Mouse (Mus musculus): ENCODE measurements at regions not wholly inside any gene's neighbourhood (a gene's known extent, or its start where the extent isn't known, plus 50 kb on each side); places are given as distances from the start of the nearest gene placed in this dataset.
A peak's percentile ranks its signal among the peaks of the same experiment; 100 is the strongest.

DNA sequence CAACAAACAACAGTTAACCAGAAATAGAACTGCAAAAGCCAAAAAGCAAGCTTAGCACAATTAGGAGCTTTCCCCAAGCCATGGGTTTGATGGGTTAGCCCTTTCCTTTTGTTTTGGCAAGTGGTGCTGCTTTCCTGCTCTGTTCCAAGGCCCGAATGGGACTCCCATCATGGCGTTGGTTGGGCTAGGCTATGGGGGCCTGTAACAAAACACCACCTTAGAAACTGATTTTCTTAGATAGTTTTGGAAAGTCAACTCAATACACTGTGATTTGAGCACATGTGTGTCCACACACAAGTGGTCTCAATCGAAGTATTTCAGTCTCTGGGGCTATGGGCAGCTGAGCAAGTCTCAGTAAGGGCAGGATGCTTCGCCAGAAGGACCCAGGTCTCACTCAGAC is 470.5 kb upstream of the Kif2a start:
- no peak for DNase-seq (ENCODE audit: extremely low read depth, low read depth)

DNA sequence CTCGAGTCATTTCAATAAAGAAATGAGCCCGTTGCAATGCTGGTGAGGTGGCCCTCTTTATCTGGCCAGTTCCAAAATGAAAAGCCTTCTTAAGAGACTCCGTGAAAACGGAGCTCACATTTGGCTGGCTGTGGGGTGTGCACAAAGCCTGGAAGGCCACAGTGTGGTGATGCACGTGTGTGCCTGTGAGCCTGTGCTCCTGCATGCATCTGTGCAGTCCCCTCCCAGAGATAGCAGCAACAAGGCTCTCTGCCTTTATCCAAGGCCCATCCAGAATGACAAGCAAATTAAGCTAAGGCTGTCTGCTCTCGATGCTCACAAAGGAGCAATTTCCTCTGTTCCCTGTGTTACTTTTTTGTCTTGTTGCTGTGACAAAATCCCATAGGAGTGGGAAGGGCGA is 469.5 kb upstream of the Kif2a start:
- no peak for DNase-seq (ENCODE audit: extremely low read depth, low read depth)

DNA sequence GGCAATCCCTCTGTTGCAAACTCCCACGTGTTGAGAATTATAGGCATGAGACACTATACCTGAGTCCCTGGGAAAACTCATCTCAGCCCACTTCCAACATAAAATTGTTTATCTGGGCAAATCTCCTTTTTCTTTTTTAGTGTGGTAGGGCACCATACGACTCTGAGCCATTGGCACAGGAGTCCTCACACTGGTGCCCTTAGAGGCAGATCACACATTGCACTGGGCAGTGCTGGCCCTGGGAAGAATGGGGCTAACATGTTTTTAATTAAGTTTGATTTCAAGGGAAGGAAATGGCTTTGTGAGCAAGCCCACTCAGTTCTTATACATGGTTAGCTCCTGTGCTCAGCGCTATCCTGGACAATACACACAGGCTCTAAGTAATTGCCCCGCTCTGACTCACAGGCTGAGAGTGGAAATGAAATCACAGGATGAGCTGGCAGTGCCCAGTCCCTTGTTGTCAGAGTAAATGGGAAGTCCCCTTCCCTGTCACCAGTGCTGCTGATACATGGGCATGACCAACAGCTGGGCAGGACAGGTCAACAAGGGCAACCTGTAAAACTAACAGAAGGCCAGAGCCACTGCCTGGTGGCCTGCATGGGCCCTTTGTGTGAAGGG is 463.6 kb upstream of the Kif2a start:
- DNase-seq (ENCODE audit: extremely low read depth, low read depth) = no peak

DNA sequence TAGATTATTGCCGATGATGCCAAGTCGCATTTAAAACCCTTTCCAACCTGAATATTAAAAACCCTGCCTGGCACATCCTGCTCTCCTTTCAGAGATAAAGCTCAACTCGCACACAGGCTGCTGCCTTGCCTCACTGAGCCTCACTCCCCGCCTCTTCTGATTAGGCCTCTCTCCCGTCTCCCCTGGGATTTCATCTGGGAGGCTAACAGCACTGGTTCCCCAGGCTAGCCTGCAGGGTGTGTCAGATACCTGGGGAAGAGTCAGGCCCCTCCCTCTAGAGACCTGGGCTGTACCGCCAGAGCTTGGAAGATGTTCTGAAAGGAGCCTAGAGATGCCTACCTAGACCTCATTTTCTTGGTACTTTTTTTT is 462.7 kb upstream of the Kif2a start:
- no peak for DNase-seq (ENCODE audit: extremely low read depth, low read depth)

DNA sequence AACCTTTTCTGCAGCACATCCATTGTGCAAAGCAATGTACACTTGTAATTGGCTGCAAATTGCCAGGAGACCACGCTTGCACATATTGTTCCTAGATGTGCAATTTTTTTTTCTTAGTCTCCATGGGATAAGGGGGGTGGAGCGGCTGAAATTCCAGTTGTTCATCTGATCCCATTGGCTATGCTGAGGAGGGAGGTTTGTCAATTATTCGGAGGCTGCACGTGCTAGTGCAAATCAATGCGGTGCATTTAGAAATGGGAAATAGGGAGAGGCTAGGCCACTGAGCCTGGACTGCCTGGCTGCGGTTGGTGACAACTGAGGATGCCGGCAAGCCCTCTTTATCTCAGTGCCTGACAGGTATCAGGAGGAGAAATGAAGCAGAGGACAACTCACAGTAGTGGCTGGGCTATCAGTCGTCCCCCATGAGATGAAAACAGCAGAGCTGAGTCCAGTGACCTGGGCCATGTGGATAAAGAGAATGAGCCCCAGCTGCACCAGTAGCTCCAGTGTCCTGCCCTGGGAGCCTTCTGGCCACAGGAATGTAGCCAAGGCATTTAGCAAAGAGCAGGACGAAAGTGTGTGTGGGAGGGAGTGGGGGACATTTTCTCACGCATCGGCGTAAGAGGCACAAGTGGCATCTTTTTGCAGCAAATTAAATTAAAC is 462.2 kb upstream of the Kif2a start:
- no peak for DNase-seq (ENCODE audit: extremely low read depth, low read depth)

DNA sequence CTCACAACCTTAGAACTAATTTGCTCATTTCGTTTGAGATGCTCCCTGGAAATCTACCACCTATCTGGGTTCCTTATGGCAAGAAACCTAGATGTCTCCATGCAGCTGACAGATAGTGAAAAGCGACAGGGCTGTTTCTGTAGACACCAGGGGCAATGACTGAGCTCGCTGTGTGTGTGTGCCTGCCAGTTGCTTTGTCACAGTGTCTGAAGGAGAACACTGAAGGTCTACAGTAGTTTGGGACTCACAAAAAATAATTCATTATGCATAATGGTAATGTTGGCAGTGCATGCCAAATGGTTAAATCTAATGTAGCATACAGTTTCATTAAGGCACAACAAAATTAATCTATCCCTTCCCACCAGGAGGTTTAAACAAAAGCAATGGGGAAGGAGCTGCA is 453.2 kb upstream of the Kif2a start:
- DNase-seq (ENCODE audit: extremely low read depth, low read depth) = no peak

DNA sequence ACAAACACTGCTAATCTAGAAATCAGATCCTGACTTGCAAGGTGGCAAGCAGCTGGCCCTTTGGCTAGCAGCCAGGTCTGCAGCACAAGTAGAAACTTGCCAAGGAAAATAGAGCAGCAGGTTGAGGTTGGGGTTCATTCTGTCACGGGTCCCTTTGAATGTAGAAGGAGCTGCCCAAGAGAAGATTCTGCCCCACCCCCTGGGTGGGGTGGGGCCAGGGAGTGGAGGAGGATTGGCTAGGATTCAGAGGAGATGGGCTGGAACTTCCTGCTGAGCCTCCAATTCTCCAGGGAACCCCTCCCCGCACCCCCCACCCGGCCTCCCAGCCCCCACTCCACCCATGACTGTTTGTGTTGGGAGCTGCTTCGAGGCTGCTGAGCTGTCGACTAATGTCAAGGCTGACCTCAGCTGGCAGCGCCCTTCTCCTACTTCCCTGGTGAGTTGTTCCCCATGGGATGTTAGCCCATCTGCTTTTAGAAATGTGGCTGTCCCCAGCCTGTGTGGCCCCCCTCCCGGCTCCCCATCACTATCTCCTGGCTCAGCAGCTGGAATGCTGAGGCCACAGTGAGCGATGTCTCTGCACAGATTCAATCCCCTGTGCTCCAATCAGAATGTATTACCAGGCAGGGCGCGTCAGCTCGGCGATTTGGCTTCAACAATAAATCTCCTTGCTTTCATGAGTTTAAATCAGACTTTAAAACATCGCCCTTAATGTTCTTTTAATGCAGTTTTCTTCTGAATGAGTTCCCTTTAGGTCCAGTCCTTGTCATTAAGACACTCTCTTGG is 447.8 kb upstream of the Kif2a start:
- no peak for DNase-seq (ENCODE audit: extremely low read depth, low read depth)

DNA sequence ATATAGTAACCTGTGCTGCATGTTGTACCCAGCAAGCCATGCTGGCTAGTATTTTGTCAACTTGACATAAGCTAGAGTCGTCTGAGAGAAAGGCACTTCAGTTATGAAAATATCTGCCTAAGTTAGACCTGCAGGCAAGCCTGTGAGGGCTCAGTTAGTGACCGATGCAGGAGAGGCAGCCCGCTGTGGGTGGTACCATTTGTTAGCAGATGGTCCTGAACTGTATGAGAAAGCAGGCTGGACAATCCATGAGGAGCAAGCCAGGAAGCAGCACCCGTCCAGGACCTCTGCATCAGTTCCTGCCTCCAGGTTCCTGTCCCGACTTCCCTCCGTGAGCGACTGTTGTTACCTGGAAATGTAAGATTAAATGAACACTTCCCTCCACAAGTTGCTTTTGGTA is 440.9 kb upstream of the Kif2a start:
- DNase-seq (ENCODE audit: extremely low read depth, low read depth) = no peak

DNA sequence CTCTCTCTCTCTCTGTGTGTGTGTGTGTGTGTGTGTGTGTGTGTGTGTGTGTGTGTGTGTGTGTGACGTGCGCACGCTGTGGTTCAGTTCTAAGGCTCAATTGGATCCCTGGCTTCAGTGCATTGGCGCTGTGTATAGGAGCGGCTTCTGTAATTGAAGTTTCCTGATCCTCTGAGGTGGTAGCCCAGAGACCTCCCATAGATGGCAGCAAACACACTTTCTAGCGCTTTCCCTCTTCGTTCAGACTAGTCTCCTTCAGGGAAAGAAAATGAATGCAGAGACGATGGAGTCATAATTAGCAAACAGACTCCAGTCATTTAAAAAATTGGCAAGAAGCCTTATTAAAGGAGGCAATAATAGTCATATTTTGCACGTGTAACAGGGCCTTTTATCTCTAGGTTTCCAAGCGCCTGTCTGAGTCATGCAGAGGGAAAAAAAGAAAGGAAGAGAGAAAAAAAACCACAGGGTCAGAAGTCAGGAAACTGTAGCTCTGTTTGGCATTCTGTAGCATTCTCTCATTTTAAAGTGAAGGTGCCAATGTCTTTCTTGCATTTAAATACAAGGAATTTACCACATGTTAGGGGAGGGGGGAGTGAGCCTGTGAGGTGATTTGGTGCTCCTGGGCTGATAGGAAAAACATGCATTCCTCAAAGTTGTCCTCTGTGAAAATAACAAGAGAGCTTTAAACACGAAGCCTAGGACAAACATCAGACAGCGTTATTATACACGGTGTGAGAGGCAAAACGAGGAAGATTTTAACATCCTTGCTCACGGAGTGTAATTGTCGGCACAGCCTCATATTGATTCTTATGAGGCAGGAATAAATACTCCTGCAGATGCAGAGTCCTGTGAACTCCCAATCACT is 439.4 kb upstream of the Kif2a start:
- peak; percentile 43 for DNase-seq (ENCODE audit: extremely low read depth, low read depth)

DNA sequence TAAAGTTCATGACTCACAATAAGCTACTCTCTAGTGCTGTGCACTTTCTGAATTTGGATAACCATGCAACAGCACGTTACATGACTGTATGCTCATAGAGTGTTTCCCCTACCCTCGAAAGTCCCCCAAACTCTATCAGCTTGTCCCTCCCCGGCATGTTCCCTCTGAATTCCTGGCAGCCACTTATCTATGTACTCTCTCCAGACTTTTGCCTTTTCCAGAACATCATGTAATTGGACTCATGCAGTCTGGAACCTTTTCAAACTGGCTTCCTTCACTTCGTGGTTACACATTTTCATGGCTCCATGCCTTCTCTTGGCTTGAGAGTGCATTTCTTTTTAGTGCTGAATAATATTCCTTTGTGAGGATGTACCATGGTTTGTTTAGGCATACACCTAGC is 436.8 kb upstream of the Kif2a start:
- DNase-seq (ENCODE audit: extremely low read depth, low read depth) = no peak

DNA sequence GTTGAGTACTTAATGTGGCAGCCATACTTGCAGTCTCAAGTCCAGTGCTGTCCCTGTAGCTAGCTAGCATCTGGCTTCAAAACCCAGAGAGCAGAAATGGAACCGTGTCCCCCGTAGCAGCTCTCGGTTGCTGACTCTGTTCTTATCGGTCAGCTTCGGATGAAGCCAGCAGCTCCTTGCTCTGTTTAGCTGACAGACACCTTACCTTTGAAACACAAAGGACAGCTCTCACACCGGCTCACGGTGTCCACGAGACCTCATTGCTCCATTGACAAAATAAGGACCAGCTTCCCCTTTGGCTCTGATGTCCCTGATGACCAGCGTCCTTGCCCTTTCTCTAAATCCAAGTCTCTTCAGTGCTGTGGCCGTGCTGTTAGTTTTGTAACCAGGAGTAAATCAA is 435.3 kb upstream of the Kif2a start:
- no peak for DNase-seq (ENCODE audit: extremely low read depth, low read depth)

DNA sequence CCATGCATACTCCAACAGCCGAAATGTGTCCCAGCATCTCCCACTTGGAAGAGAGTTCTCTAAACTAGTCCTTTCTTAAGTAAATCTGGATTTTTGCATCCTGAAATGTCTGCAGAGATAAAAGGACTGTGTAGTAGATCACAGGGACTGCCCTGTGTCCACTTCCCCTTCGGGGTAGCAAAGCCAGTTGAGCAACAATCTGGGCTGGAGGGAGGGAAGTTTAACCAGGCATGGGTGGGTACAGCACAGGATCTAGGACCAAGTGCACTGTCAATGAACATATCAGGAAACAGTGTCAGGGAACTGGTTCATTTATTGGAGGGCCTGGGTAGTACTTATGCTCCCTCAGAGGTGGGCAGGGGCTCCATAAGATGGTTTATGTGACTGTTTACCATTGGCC is 434.5 kb upstream of the Kif2a start:
- DNase-seq (ENCODE audit: extremely low read depth, low read depth) = no peak

DNA sequence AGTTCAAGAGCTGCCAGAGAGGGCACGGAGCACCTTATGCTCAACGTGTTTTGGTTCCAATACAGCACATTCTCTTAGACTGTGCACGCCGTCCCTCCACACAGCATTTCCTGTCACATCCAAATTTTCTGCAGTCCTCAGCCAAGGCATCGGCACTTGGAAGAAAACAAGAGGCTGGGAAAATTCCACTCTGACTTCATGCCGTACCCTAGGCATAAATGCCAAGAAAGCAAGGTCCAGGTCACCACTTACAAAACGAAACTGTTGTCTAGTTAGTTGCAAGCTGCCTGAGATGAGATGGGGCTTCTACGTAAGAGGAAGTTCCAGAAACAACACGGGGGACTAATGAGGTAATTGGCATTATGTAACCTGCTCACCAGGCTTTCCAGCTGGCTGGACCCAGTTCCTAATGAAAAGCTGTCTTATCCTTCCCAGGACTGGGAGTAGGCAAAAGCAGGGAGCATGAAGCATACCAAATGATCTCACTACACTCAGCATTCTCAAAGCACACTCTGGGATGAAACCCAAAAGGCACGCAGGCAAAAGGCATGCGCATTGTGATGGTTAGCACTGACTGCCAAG is 427.8 kb upstream of the Kif2a start:
- DNase-seq (ENCODE audit: extremely low read depth, low read depth) = peak; percentile 7

DNA sequence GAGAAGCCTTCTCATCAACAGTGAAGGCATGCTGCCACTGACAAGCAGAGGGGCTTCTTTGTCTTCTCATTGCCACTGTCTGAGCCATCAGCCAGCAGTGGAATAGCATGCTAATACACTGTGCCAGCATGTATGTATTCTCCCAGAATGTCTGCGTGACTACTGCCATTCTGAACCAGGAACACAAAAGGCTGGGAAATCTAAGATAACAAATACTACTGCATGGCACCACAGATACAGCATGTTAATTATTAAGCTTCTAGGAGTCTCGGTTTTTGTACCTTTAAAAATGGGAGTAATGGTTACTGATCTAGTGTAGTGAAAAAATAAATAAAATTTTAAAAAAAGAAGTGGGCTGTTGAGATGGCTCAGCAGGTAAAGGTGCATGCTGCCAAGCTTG is 425.9 kb upstream of the Kif2a start:
- DNase-seq (ENCODE audit: extremely low read depth, low read depth) = no peak

DNA sequence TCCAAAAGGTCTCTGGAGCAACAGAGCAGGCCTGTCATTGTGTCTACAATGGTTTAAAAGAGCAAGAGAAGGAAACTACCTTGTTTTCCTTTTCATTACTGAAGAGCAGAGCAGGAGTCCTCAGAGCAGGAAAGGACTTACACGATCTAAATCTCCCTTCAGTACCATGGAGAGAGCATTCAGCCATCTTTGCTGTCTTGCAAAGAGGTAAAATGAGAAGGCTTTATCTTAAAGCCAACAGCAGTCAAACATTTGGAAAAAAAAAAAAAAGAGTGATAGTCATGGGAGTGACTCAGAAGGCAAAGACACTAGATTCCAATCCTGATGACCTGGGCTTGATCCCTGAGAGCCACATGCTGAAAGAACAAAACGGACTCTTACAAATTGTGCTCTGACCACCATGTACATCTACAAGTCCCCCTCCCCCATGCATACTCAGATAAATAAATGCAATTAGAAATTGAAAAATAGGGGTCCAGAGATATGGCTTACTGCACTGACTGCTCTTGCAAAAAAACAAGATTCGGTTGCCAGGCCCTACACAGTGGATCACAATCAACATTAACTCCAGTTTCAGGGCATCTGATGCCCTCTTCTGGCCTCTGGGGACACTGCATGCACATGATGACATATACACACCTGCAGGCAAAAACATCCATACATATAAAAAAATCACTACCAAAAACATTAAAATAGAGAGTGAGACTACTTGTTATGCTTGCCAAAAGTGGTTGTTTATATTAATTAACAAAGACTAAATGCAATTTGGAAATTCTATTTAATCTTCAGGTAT is 397.6 kb upstream of the Kif2a start:
- no peak for DNase-seq (ENCODE audit: extremely low read depth, low read depth)

DNA sequence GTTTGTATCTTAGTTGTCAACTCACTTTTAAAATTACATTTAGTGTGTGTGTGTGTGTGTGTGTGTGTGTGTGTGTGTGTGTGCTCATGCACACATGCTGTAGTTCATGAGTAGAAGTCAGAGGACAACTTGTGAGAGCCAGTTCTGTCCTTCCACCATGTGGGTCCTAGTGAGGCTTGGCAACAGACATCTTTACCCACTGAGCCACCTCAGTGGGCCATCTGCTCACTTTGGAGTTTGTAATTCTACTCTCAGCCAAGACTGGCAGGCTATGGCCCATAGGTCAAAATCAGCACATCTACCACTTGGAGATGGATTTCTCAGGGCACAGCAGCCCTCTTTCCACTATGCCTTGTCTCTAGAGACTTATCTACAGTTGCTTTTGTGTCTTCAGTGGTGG is 388.3 kb upstream of the Kif2a start:
- DNase-seq (ENCODE audit: extremely low read depth, low read depth) = no peak

DNA sequence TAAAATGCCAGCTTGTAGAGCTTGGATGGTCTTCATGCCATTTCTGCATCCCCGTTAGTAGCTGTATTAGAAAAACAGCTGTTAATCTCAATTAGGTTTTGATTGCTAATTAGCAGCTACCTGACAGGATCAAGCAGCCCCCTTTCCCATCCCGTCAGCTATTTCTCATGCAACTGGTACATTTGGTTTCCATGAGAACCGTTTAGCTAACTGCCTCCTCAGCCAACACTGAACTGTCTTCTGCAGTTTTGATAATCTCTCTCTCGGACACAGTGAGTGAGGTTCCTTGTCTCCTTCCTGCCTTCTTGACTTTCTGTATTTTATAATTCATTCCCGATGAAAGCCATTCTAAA is 385.7 kb upstream of the Kif2a start:
- DNase-seq (ENCODE audit: extremely low read depth, low read depth) = no peak

DNA sequence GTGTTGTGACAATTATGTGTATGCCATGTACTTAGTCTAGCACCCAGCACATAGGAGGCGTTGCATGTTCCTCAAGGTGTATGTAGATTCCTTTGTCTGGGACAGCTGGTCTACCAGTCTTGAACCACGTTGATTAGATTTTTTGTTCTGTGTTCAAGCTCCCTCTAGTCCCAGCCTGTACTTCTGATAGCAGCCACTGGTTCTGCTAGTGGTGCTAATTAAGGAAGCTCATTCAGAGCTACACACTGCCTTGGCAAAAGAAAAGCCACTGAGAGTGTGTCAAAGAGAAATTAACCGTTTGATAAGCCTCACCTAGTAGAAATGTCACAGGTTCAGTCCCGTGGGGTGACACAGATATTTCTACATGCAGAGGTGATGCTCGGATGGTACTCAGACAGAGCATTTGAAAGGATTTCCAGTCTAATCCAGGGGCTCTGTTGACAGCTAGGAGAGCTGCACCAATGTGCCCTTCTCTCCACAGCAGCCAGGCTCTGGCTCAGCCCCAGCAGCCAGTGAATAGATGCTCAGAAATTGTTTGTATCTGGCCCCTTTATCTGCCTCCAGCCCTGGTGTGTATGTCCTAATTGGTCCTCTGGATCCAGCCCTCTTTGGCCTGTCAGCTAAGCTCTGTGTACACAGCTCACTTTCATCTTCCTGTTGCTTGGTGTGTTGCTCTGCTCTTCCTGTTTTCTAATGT is 385.2 kb upstream of the Kif2a start:
- no peak for DNase-seq (ENCODE audit: extremely low read depth, low read depth)

DNA sequence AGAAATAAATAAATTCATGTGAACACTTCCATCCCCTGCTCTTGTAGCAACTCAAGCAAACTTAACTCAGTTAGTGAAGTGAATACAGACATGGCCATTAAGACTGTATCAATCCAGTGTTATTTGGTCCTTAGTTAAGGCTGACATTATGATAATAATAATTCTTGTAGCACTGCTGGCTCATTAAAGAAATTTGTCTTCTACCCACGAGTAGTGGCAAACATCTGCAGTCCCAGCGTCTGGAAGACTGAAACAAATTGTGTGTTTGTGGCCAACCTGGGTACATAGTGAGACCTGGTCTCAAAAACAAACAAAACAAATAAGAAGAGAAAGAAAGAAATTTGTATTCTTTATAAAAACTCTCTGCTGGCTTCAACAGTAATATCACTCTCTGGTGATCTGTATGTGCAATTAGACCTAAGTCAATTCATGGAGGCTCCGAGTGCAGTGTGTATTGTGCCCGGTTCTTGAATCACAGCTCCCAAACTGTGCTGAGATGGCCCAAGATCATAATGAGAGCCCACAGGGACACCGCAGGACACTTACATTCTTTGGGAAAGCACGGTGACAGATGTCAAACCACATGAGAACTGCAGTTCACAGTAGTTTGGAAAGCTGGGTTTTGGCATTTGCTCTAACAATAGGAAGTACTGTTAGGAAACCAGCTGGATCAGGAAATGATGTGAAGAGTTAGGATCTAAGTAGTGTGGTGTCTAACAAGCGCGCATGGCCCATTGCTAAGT is 376.9 kb upstream of the Kif2a start:
- DNase-seq (ENCODE audit: extremely low read depth, low read depth) = no peak

DNA sequence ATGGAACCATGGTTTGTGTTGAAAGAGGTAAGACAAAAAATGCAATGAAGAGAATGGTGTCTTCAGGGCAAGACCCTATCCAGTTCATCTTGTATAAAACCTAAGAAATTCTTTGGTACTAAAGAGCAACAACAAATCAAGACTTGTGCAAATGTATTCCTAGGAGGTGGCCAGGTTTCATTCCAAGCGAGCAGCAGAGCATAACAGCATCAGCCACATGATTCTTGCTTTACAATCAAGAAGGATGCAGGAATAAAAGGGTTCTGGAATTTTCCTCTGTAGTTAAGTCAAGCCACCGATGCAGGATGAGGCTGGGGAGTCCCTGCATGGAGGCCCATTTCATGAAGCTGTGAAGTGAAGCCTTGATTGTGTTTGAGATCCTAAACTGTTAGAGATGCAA is 374.1 kb upstream of the Kif2a start:
- DNase-seq (ENCODE audit: extremely low read depth, low read depth) = no peak

Data from MEL-GATA-1-ER (cell line).